Mouse (Mus musculus) liver, embryonic 14.5 days (tissue): ENCODE measurements around the gene Dagla. TPM values are rescaled to one million over a fixed set of nuclear protein-coding genes. Genes with fewer than 3 reads are reported as not detected.

Experiments used
- ATAC-seq: fragments of 200-750 bp; cut with Nextera tagmentation; 2 replicates; pipeline ENCODE4 v1.8.0; 2017; ENCODE audit warnings: moderate number of reproducible peaks, mild to moderate bottlenecking, moderate library complexity; ENCODE audit not compliant: insufficient read depth
- DNase-seq, 3 experiments: peaks; one replicate each; pipeline ENCODE4 v3.0.0-alpha.2; 2012 to 2013; ENCODE audit warnings: low read depth in 3 of 3, low spot score in 3 of 3
- H3K27ac ChIP-seq: fragments of 300-500 bp; sonication (generic); 2 replicates; pipeline ENCODE4 v1.5.1; 2014; ENCODE audit warnings: moderate library complexity, mild to moderate bottlenecking, control low read depth, inconsistent platforms
- H3K27me3 ChIP-seq: fragments of 300-500 bp; sonication (generic); 2 replicates; pipeline ENCODE4 v1.6.1; 2014; ENCODE audit warnings: mild to moderate bottlenecking, low read length, moderate library complexity; ENCODE audit not compliant: control insufficient read depth, insufficient read depth
- H3K36me3 ChIP-seq: fragments of 300-500 bp; sonication (generic); replicated peaks from 2 replicates; pipeline ENCODE4 v1.6.1; 2014; ENCODE audit warnings: low read depth; ENCODE audit not compliant: control insufficient read depth, insufficient read depth
- H3K4me1 ChIP-seq, 2 experiments: fragments of 200-500 bp in 1 of 2; fragments of 300-500 bp in 1 of 2; sonication (generic) in 1 of 2; replicated peaks; 2 replicates each; pipeline ENCODE4 v1.6.1; 2012 to 2014; ENCODE audit warnings: antibody characterized with exemption in 1 of 2, inconsistent platforms in 1 of 2, low read length in 1 of 2; ENCODE audit not compliant: control insufficient read depth in 2 of 2, insufficient read depth in 2 of 2
- H3K4me2 ChIP-seq: fragments of 300-500 bp; sonication (generic); 2 replicates; pipeline ENCODE4 v1.6.1; 2014; ENCODE audit warnings: low read depth, mild to moderate bottlenecking, control low read depth, moderate library complexity
- H3K4me3 ChIP-seq, 2 experiments: fragments of 200-500 bp in 1 of 2; fragments of 300-500 bp in 1 of 2; sonication (generic) in 1 of 2; 2 replicates each; pipeline ENCODE4 v1.5.1; 2012 to 2014; ENCODE audit warnings: low read depth in 2 of 2, low read length in 2 of 2, mild to moderate bottlenecking in 2 of 2, control low read depth in 1 of 2, inconsistent platforms in 1 of 2, moderate library complexity in 1 of 2; ENCODE audit not compliant: insufficient read depth in 1 of 2
- H3K9ac ChIP-seq: fragments of 300-500 bp; sonication (generic); replicated peaks from 2 replicates; pipeline ENCODE4 v1.6.1; 2014; ENCODE audit warnings: mild to moderate bottlenecking, control low read depth, moderate library complexity
- H3K9me3 ChIP-seq: fragments of 300-500 bp; sonication (generic); 2 replicates; pipeline ENCODE4 v1.6.1; 2016; ENCODE audit warnings: low read length, mixed read lengths; ENCODE audit not compliant: control insufficient read depth
- CTCF ChIP-seq: IDR thresholded peaks from 2 replicates; pipeline ENCODE4 v1.5.1; 2016; ENCODE audit warnings: antibody characterized with exemption, low read depth, control low read depth
- EP300 ChIP-seq: IDR thresholded peaks from 2 replicates; pipeline ENCODE4 v1.6.1; 2016; ENCODE audit warnings: antibody characterized with exemption, low read depth
- WGBS: fragments of 180-500 bp; shearing (Covaris S2); extraction: QIAGEN DNeasy Blood & Tissue Kit; methylation state at CpG from one replicate; pipeline ENCODE4 v1.1.7; 2014; ENCODE audit not compliant: insufficient replicate concordance; 5-methylcytosine and 5-hydroxymethylcytosine counted together
- polyA plus RNA-seq, 2 experiments: library from polyadenylated mRNA; depleted of rRNA in 1 of 2; stranded (reverse) in 1 of 2; unstranded in 1 of 2; fragments of >200 nt; fragmentation: Nextera tagmentation in 1 of 2; extraction: Ambion mirVana in 1 of 2; gene quantifications; 2 replicates each; pipeline versions ENCODE4 v1.2.1 to v1.2.3; 2012 to 2014

Dagla gene
- polyA plus RNA-seq, 2 experiments: 0.09 to 0.30 TPM

- Histone ChIP-seq H3K27me3 (peaks cover 7% of the 10 kb centered on the region), H3K27ac (no peak overlapping the region), H3K9ac (no peak overlapping the region), H3K4me2 (no peak overlapping the region), H3K9me3 (no peaks in the 10 kb centered on the region), H3K4me3 (no peak overlapping the region), H3K4me1 (peaks cover 0 to 13% of the 10 kb centered on the region in 2 experiments; a peak in 1 of 4 replicates), H3K36me3 (no peaks in the 10 kb centered on the region)
- WGBS: 35% methylated on average over 4 of the region's 4 CpGs
- no peak for DNase-seq
- no peak for ATAC-seq
- TF ChIP-seq CTCF (no peak), EP300 (no peak)
These were observed 3.9 kb downstream of the Dagla start for GRCm38 (mm10) chr19:10300809-10301208.

- H3K4me3 ChIP-seq: no peak overlapping the region
- DNase-seq (no peak), ATAC-seq (no peak)
- H3K4me1 ChIP-seq: peaks cover 0 to 6% of the 10 kb centered on the region in 2 experiments; a peak in 1 of 4 replicates
- H3K9me3 ChIP-seq: no peaks in the 10 kb centered on the region
- no peak overlapping the region for H3K27ac ChIP-seq
- H3K4me2 ChIP-seq: no peak overlapping the region
- no peaks in the 10 kb centered on the region; the same call in none of the 2 replicates for H3K27me3 ChIP-seq
- 49% methylated on average over 4 of the region's 4 CpGs for WGBS
- no peak overlapping the region for H3K9ac ChIP-seq
- no peaks in the 10 kb centered on the region for H3K36me3 ChIP-seq
- TF ChIP-seq CTCF: no peak
These were observed 6.4 kb downstream of the Dagla start for GRCm38 (mm10) chr19:10298268-10298667.

- no peak overlapping the region for H3K4me2 ChIP-seq
- peaks cover 0 to 9% of the 10 kb centered on the region in 2 experiments; a peak in 1 of 4 replicates for H3K4me1 ChIP-seq
- DNase-seq (no peak), ATAC-seq (no peak)
- TF ChIP-seq EP300 (no peak), CTCF (no peak)
- no peaks in the 10 kb centered on the region; the same call in 1 of the 2 replicates for H3K27me3 ChIP-seq
- no peak overlapping the region for H3K9ac ChIP-seq
- WGBS: 32% methylated on average over 8 of the region's 8 CpGs
- H3K4me3 ChIP-seq: no peak overlapping the region
- no peaks in the 10 kb centered on the region for H3K36me3 ChIP-seq
- no peak overlapping the region for H3K27ac ChIP-seq
- no peaks in the 10 kb centered on the region for H3K9me3 ChIP-seq
These were observed 7.6 kb downstream of the Dagla start for GRCm38 (mm10) chr19:10297041-10297503.

- no peaks in the 10 kb centered on the region for H3K9me3 ChIP-seq
- H3K4me3 ChIP-seq: no peak overlapping the region
- H3K4me1 ChIP-seq: peaks cover 0 to 10% of the 10 kb centered on the region in 2 experiments; a peak in 1 of 4 replicates
- H3K4me2 ChIP-seq: no peak overlapping the region
- H3K27ac ChIP-seq: no peak overlapping the region
- WGBS: 34% methylated on average over 5 of the region's 5 CpGs
- no peak for DNase-seq
- no peak for TF ChIP-seq CTCF
- TF ChIP-seq EP300: no peak
- no peaks in the 10 kb centered on the region for H3K36me3 ChIP-seq
- no peak overlapping the region for H3K9ac ChIP-seq
- no peaks in the 10 kb centered on the region; the same call in 1 of the 2 replicates for H3K27me3 ChIP-seq
- ATAC-seq: no peak
These were observed 8.4 kb downstream of the Dagla start for GRCm38 (mm10) chr19:10296306-10296705.

GRCm38 (mm10) chr19:10294631-10295562 is 9.8 kb downstream of the Dagla start:
- ATAC-seq (no peak), DNase-seq (no peak)
- H3K4me2 ChIP-seq: no peak overlapping the region
- no peak overlapping the region for H3K4me3 ChIP-seq
- H3K27me3 ChIP-seq: no peaks in the 10 kb centered on the region; the same call in 1 of the 2 replicates
- TF ChIP-seq CTCF (0 out of 2 replicates have a peak, but pooled peaks have one; percentile 16), EP300 (no peak)
- peaks cover 0 to 17% of the 10 kb centered on the region in 2 experiments; a peak in 2 of 4 replicates for H3K4me1 ChIP-seq
- H3K36me3 ChIP-seq: no peaks in the 10 kb centered on the region
- no peak overlapping the region for H3K27ac ChIP-seq
- no peaks in the 10 kb centered on the region for H3K9me3 ChIP-seq
- H3K9ac ChIP-seq: no peak overlapping the region
- 35% methylated on average over 20 of the region's 20 CpGs for WGBS
